Mouse (Mus musculus) thymus, postnatal 14 days (tissue): Measurements from ENCODE around the gene Dio1.
A peak's percentile ranks its signal among the peaks of the same experiment; 100 is the strongest.

Experiments used
- DNase-seq: peaks from one replicate; pipeline ENCODE4 v3.0.0; 2021

Gene Dio1

DNA sequence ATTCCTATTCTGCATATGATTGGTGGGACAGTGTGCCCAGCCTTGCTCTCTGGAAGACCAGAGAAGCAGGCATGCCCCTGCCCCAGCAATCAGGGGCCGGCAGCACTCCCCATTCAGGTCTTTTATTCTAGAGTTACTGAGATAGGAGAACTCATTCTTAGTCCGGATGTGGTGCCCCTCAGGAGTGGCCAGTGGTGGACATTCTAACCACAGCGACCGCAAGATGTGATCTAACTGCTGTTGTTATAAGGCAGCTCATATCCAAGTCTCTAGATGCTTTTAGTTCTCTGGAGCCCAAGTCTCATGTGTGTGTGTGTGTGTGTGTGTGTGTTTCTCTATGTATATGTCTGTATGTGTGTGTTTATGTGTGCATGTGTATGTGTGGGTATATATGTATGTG lies 6.6 kb downstream of the Dio1 start:
- DNase-seq: no peak

DNA sequence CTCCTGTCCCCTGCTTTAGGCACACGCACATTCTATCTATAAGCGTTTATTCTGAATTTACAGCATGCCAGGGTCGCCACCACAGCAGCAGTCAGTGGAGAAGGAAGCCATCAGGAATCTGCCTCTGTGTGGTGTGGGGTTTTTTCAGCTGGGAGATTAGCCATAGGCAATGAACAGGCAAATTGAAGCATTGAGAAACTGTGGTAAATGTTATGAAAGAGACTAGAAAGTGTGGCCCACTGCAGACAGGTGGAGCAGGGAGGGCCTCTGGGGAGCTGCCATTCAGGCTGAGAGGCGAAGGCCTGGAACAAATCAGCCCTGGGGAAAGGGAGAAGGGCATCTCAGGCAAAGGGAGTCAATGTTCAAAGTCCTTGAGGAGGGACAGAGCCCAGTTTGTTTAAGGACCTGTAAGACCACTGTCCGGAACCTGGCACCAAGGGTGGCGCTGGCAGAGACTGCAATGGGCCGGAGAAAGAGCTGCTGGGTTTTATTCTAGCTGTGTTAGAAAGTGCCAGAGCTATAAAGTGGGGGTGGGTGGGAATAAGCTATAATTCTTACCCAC lies 7.1 kb downstream of the Dio1 start:
- DNase-seq: no peak

DNA sequence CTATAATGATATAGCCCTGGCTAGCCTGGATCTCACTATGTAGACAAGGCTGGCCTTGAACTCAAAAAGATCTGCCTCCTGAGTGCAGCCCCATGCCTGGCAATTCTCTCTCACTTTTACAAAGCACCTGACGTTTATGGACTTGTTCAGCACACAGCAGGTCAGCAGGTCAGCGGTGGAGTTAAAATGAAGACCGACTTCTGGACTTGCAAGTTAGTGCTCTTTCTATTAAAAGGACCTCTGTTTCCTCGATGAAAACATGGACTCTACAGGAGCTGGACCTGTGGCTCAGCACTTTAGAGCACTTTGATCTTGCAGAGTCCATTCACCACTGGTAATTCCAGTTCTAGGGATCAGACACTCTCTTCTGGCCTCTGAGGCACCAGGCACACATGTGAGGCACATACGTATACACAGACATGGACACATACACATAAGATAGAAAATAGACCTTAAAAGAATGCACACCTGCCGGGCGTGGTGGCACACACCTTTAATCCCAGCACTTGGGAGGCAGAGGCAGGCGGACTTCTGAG lies 8.8 kb downstream of the Dio1 start:
- no peak for DNase-seq

DNA sequence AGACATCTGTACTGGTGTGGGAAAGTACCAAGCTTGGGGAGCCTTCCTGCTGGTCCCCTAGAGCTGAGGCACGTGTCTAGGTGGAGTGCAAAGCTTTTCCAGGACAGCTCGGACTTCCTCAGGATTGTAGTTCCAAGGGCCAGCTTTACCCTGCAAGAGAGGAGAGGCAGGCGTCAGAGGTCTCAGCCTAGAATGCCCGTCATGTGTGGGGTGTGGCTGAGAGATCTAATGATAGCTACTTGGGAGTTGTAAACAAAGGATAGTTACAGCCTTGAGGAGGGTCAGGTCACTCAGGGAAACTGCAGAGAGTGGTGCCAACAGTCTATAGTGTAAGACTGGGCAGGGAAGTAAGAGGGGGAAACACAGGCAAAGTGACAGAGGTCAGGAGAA lies 14.7 kb downstream of the Dio1 start:
- DNase-seq: no peak

DNA sequence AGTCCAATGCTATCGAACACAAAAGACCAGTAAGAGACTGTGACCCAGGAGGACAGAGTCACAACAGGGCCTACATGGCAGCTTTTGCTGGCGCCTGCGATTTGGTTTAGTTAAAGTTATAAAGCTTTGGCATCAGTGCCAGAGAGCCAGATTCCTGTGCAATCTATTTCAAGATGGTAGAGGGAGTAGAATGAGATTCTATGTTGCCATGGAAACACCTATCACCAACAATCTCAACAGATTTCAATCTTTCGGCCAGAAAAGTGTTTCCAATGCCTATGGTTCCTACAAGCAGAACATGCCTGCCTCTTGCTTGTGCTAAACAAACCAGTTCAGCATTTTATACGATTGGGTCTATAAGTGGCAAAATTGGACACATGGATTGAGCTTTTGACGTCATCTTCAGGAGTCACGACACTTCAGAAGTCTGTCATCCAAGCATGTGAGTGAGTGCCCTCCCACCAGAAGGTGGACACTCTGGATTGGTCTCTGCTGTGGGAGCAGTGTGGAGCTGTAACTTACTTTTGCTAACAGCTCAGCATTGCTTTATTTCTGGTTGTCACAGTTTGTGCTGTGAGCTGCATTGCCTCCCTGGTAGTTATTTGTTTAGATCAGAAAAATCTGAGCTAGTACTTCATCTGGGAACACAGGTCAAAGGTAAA lies 15.2 kb downstream of the Dio1 start:
- DNase-seq: no peak

DNA sequence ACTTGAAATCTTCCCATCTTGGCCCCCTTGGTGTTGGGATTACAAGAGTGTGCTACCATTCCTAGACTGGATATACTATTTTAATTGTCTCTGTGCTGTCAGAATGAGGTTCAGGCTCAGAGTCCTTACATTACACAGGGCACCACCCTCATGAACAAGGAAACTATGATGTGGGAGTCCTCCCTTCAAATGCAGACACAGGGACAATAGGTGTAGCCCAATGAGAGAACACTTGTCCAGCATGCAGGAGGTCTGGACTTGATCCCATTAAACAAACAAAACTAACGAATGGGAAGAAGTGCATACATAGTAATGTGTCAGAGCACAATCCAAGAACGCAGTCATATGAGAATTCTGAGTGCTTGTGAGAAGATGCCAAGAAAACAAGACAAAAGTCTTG lies 19.5 kb downstream of the Dio1 start:
- DNase-seq: no peak

DNA sequence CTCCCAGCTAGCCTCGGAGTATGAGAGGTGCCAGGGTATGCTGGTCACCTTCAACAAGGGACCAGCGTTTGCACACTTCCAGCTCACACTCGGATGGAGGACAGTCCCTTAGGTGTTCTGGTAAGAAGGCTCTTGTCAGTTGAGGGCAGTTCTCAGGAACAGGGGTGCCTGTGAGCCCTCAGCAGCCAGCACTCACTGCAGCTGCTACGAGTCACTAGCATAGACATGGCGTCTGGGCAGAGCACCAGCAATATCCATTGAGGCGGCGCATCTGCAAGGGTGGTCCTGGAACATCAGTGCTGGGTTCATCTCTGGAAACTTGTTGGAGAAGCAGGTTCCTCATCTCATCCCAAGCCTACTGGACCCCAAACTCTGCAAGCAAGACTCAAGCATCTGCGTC lies 20.6 kb downstream of the Dio1 start:
- DNase-seq: no peak

DNA sequence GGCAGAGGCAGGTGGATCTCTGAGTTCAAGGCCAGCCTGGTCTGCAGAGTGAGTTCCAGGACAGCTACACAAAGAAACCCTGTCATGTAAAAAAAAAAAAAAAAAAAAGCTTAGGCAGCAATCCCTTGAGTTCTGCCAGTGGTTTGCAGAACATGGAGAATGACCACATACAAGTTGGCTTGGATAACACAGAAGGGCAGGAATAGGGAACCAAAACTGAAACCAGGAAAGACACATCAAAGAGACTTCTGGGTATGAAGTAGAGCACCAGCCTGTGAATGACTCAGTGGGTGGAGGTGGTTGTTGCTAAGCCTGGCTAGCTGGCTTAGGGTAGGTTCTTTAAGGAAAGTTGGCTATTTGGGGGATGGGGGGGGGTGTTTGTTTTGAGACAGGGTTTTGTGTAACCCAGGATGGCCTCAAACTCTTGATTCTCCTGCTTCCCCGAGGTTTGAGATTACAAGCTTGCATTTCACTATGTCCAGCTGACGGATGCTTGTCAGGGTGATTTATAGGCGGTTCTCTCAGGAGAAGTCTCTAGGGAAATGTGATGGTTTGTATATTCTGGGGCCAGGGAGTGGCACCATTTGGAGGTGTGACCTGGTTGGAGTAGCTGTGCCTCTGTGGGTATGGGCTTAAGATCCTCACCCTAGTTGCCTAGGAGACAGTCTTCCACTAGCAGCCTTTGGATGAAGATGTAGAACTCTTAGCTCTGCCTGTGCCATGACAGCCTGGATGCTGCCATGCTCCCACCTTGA lies 21.3 kb downstream of the Dio1 start:
- DNase-seq: no peak

DNA sequence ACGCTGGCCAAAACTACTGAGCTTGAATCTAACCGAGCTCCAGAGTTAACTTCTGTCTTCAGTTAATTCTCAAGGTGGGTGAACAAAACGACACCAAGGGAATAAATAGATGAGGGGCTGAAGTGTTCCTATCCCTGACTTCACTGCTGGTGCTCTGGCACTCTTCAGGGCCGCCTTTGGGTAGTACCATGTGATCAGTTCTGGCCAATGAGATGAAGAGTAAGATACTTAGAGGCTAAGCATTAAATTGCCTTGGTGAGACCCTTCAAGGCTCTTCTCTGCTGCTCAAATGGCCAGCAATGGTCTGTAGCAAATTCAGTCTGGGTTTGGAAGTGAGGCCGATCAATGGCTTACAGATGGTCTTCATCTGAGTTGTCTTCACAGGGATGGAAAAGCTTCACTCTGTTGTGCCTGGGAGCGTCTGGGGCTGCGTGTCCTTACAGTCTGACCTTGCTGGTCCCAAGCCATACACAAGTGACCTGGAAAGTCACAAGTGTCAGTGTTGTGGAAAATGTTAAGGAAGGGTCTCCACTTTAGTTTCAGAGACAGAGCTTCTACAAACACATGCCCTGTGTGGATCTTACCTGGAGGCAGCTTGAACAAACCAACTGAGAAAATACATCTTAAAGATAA lies 26.0 kb downstream of the Dio1 start:
- DNase-seq: no peak

DNA sequence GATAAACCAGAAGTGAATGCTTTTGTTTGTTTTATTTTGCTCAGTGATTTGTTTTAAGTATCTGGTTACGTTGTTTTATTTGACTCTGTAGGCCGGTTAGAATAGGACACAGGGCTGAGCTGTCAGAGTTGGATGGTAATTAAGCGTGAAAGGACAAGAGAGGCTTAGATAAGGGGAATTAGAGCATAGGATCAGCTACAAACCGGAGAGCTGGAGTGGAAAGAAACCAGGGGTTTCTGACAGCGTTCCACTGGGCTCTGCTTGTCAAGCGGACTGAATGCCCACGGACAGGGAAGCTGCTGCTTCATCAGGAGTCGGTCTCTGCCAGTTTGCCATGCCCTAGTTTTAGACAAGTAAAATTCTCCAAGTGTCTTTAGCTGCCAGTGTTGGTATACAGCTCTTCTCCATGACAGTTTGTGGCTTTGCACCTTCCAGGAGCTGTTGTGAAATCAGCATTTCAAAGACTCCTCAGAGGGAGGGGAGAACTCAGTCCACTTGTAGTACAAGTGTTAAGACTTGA lies 28.7 kb downstream of the Dio1 start:
- DNase-seq: no peak

DNA sequence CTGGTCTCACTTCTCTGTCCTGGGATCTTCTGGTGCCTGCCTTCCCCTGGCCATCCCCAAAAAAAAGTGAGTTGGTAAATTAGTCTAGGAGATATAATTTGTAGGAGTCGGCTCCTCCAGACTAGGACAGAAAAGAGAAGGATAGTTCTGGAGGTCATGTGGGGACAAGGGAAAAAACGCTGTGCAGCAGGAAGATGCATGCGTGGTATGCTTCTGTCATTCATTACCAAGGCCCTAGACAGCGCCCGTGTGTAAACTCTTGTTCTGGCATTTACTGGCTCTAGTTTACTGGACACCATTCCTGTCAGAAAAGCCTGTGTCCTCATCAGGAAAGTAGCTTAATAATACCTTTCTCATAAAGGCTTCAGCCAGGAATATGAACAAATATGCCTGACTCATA lies 32.5 kb downstream of the Dio1 start:
- no peak for DNase-seq

DNA sequence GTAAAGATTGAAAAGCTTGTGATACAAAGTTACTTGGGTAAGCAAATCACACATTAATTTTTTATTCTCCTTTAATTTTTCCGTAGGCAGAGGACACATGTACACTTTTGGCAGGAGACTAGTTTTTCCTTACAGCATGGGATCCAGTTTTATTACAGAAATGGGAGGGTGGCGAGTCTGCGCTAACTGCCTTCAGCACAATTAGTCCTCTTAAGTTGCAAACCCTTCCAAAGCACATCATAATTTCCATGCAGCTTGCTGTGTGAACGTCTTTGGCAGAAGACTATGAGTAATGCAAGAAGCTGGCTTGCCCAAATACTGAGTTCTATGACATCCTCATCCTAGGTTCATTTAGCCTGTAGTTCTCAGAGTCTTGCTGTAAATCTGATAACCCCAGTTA lies 33.3 kb downstream of the Dio1 start:
- DNase-seq: no peak

DNA sequence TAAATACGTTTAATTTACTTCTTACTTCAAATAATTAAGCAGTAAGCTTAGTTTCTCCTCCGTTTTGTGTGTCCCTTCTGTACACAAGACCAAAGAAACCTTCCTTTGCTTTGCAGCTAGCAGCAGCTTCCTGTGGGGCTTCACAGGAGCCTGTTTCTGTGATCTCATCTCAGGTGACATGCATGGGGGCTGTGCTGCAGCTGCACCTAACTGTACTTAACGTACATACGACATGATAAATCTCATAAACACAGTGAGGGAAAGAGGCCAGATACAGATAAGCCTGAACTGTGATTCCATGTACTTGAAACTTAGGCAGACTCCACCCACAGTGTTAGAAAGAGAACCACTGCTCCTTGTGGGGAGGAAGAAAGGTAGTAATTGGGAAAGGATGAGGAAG lies 47.0 kb downstream of the Dio1 start:
- peak; percentile 82 for DNase-seq

DNA sequence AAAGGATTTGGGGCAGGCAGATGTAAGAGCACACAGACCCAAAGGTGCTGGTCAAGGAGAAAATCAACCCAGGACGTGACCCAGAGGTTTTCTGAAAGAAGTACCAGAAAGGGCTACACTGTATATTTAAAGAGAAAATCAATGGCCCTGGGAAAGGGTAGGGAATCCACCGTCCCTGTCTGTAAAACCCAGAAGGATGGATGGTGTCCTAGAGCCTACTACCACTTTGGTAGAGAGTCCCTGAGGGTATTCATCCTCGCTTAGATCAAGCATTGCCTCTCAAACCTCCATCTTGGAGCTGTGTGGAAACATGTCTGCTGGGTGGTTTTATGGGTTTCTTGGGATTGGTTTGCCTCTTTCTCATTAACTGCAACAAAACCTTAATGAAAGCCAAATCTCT lies 52.6 kb downstream of the Dio1 start:
- peak; percentile 16 for DNase-seq

DNA sequence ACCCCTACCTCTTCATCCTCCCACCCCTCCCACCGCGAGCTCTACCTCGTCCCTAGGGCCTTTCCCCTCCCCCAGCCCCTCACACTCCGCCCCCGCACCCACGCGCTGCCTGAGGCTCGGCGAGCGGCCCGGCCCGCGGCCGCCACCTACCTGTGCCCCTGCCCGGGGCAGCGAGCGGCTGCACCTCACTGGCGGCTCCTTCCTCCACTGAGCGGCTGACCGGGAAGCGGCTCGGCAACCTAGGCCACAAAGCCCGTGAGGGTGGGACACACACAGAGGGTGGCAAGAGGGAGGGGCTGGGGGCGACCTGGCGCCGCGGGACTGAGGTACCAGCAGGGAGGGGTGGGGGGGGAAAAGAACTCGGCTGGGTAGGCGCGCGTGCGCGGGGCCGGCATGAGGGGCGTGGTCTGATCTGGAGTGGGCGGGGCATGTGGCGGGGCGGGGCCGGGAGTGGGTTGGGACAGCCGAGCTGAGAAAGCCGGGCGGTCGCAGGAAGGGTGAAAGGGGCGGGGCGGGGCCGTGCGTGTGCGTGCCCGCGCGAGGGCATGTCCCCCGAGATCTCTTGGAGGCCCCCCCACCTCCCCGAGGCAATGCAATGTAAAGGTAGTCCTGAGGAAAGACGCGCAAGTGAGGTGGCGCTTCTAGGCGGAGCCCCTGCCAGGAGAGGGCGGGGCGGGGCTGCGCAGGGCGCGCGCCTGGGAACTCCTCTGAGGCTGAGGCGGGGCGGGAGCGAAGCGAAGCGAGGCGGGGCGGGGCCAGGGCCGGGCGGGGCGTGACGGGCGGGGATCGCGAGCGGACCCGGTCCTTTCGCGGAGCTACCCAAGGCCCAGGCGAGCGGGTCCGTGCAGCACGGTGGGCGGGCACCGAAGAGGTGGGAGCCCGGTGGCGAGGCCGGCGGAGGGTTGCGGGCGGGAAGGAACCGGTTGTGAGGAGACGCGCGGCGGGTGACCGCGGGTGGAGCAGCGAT lies 53.6 kb downstream of the Dio1 start, which contains the start of the genes Lrrc42 and Hspb11:
Lrrc42 (minus strand) TSS at position 408 of the 967 bp plus-strand sequence.
Hspb11 (plus strand) TSS at position 469 of the 967 bp plus-strand sequence.
- DNase-seq: peak; percentile 99

DNA sequence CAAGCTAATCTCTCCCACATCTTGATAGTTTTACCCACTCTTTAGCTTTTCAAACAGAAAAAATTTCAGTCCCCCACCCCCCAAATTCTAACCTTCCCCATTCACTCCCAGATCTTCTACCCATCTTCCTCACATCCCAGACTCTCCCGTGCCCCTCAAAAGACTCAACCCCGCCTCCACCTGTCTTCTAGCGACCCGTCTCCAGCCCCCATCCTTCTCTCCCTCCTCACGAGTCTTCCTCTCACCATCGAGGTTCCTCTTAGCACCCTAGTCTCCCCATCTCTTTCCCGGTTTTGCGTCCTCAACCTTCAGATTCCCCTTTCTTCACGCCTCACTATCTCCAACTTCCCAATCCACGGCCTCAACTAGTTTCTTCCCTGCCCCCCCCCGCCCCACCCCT lies 54.4 kb downstream of the Dio1 start:
- peak; percentile 56 for DNase-seq

DNA sequence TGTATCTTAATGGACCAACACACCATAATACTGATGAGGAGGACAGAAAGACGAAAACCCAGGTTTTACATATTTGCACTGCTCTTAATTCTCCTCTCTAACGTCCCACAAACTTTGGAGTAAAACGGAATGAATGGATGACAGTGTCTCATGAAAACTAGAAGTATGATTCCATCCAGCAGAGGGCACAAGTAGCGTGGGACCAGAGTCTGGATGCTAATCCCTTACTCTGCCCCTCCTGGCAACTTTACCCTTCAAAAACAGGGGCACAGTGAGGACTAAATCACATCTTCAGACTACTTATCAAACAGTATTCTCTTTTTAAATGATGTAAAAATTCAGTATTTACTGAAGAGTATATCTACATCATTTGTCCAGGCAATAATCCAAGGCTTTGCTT lies 56.5 kb downstream of the Dio1 start:
- peak; percentile 76 for DNase-seq

DNA sequence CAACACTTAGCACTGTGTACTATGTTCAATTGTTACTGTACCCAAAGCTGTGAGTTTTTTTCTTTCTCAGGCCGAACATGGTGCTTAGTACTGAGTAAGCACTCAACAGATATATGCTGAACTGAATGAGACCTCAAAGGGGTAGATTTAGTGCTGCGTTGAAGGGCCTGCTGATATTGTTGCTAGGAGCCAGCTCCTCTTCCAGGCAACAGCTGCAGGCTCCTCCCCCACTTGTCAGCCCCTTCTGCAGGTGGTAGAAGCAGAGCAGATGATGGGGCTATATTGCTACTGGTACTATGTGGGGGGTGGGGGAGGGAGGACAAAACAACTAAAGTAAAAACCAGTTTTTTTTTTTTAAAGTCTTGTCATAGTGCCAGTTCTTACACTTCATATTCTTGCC lies 57.5 kb downstream of the Dio1 start:
- peak; percentile 87 for DNase-seq

DNA sequence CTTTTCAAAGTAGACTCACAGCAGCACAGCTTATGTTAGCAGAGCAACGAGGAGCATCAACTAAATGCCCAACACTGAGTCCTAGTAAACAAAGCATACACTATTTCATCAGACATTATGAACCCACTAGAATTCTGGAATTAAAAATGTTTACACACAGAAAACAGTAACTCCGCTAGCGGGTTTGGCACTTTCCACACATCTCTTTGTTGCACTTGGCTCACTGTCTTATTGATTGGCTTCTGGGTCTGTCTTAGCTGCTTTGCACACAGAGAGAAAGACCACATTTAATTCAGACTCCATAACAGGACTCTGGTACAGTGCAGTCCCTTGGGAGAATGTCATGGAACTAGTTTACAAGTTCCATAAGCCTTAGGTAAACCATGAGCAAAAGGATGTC lies 58.9 kb downstream of the Dio1 start:
- DNase-seq: no peak

DNA sequence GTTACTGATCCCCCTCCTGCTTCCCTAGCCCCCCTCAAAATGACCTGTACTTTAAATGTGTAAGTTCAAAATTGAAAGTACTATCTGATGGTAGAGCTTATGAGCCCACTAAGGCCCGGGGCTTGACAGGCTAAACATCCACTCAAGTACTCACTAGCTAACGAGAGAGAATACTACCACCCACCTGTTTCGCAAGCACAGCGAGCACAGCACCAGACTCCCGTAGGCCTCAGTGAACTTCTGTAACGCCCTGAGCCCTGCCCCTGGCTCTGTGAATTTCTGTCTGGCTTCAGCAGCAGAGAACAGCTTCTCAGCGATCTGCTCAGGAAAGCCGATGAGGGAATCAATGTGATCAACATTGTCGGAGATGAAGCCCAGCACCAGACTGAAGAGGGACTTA lies 59.9 kb downstream of the Dio1 start:
- no peak for DNase-seq

DNA sequence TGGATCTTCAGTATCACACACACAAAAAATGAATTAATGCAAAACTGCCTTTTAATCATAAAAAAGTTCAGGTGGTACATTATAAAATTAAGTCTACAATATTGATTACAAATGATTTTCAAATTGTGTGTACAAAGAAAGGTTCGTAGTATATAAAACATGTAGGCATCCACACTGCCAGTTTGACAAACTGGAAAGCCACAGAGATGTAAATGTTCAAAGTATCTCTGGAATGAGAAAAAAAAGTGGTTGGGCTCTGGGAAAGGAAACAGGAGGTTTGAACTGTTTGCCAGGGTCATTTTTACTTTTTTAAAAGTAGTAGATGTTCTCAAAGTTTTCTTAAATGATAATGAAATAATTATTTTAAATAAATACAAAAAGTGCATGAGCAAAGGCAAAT lies 60.9 kb downstream of the Dio1 start:
- DNase-seq: no peak

DNA sequence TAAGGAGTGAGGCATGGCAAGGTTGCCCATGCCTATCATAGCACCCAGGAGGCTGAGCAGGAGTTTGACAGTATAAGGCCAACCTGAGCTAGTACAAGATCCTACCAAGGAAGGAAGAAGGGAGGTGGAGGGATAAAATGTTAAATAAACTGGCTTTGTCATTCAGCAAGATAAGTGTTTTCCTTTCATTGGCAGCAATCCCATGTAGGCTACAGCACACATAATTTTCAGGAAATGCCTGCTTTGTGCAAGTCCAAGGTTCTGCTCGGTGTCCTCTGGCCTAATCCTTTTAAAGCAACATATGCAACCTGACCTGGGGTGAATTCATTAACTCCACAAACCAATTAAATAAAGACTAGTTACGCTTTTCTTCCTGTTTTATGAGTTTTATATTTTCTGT lies 61.6 kb downstream of the Dio1 start:
- DNase-seq: no peak
